Mouse (Mus musculus) bone marrow macrophage, adult 2 months (primary cell): Measurements from ENCODE around the gene Diaph3. TPM values are rescaled to one million over a fixed set of nuclear protein-coding genes. Genes with fewer than 3 reads are reported as not detected.
"Not testable (repeated sequence)": the region's sequence is repeated elsewhere in the genome, so short reads cannot be mapped to it uniquely, and the experiment has no call there.

Source experiments
- H3K27ac ChIP-seq: 2 replicates; pipeline ENCODE4 v1.5.1; 2012; ENCODE audit warnings: low read depth, low read length; ENCODE audit not compliant: insufficient read depth
- H3K4me1 ChIP-seq: 2 replicates; pipeline ENCODE4 v1.6.1; 2012; ENCODE audit warnings: low read length; ENCODE audit not compliant: control insufficient read depth, insufficient read depth
- H3K4me3 ChIP-seq: 2 replicates; pipeline ENCODE4 v1.5.1; 2012; ENCODE audit warnings: mild to moderate bottlenecking, low read length, moderate library complexity; ENCODE audit not compliant: insufficient read depth
- CTCF ChIP-seq: IDR thresholded peaks from 2 replicates; pipeline ENCODE4 v1.5.1; 2012; ENCODE audit warnings: low read depth, mild to moderate bottlenecking, low read length, moderate library complexity
- POLR2A ChIP-seq: IDR thresholded peaks from 2 replicates; pipeline ENCODE4 v1.6.1; 2012; ENCODE audit warnings: mild to moderate bottlenecking, low read depth, low read length, borderline replicate concordance
- polyA plus RNA-seq: library from polyadenylated mRNA; stranded (reverse); fragments of >200 nt; gene quantifications from 2 replicates; pipeline ENCODE4 v1.2.4, GENCODE M21; 2012; ENCODE audit not compliant: missing spikeins, insufficient read depth, insufficient read length

The Diaph3 gene
- polyA plus RNA-seq, 1 experiment: 14.4 TPM

- Histone ChIP-seq H3K4me1 (no peaks in the 10 kb centered on the region), H3K4me3 (no peak overlapping the region), H3K27ac (no peak overlapping the region)
- TF ChIP-seq POLR2A (no peak), CTCF (no peak)
Observed at GRCm38 (mm10) chr14:86721082-86721481, 420.0 kb downstream of the Diaph3 start.

- not testable (repeated sequence) for H3K4me1 ChIP-seq, H3K4me3 ChIP-seq, H3K27ac ChIP-seq
Observed at GRCm38 (mm10) chr14:86720408-86720807, 420.6 kb downstream of the Diaph3 start.

GRCm38 (mm10) chr14:86714088-86714690 is 426.8 kb downstream of the Diaph3 start:
- H3K4me3 ChIP-seq: no peak overlapping the region
- no peak overlapping the region for H3K27ac ChIP-seq
- no peak for TF ChIP-seq POLR2A
- no peak for TF ChIP-seq CTCF
- H3K4me1 ChIP-seq: no peaks in the 10 kb centered on the region

DNA sequence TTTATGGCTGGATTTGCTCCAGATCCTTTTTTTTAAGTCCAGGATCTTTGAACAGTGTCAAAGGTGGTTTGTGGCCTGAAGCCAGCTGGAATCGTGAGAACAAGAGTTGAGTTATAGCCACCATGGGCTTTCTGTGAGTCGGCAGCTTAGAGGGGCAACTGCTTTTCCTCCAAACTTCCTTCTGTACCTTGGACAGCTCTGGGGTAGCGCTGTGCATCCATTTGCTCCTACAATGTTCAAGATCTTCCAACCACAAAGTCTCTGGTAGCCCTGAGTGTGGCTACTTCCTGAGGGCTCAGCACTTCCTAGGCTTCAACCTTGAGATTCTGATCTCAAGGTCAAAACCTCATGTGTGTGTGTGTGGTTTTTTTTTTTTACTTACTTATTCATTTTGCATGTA is 437.0 kb downstream of the Diaph3 start:
- H3K27ac ChIP-seq: no peak overlapping the region
- no peak for TF ChIP-seq POLR2A
- TF ChIP-seq CTCF: no peak
- H3K4me1 ChIP-seq: no peaks in the 10 kb centered on the region
- H3K4me3 ChIP-seq: no peak overlapping the region

DNA sequence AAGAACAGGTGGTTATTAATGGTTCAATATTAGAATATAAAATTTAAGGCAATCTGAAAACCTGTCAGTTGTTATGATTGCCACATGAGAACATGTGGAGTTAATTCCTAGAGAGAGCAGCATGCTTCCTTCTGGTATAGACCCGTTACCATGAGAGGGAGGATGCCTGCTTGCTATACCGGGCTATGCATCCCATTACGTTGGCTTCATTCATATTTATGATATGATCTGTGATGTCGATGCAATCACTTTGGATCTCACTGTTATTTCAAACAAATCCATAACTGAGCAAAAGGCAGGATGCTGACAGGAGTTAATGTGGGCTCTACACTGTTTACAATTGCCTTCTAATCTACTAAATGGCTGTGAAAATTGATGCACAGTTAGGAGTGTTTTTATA is 439.9 kb downstream of the Diaph3 start:
- Histone ChIP-seq H3K4me1 (no peaks in the 10 kb centered on the region), H3K4me3 (no peak overlapping the region), H3K27ac (no peak overlapping the region)
- TF ChIP-seq CTCF (no peak), POLR2A (no peak)

- Histone ChIP-seq H3K27ac (no peak overlapping the region), H3K4me3 (no peak overlapping the region), H3K4me1 (no peaks in the 10 kb centered on the region)
- TF ChIP-seq POLR2A (no peak), CTCF (no peak)
Observed at GRCm38 (mm10) chr14:86697887-86698286, 443.1 kb downstream of the Diaph3 start.

- Histone ChIP-seq H3K4me3 (no peak overlapping the region), H3K4me1 (no peaks in the 10 kb centered on the region), H3K27ac (no peak overlapping the region)
- no peak for TF ChIP-seq CTCF
- no peak for TF ChIP-seq POLR2A
Observed at GRCm38 (mm10) chr14:86692714-86693113, 448.3 kb downstream of the Diaph3 start.

GRCm38 (mm10) chr14:86691298-86691697 is 449.7 kb downstream of the Diaph3 start:
- H3K4me3 ChIP-seq: no peak overlapping the region
- no peaks in the 10 kb centered on the region for H3K4me1 ChIP-seq
- H3K27ac ChIP-seq: no peak overlapping the region
- TF ChIP-seq POLR2A (no peak), CTCF (no peak)

GRCm38 (mm10) chr14:86684585-86685503 is 456.2 kb downstream of the Diaph3 start:
- Histone ChIP-seq H3K4me3 (no peak overlapping the region), H3K27ac (no peak overlapping the region), H3K4me1 (no peaks in the 10 kb centered on the region)
- TF ChIP-seq POLR2A: no peak
- no peak for TF ChIP-seq CTCF

GRCm38 (mm10) chr14:86681951-86682350 is 459.1 kb downstream of the Diaph3 start:
- H3K4me3 ChIP-seq: no peak overlapping the region
- no peak overlapping the region for H3K27ac ChIP-seq
- no peaks in the 10 kb centered on the region for H3K4me1 ChIP-seq
- no peak for TF ChIP-seq CTCF
- no peak for TF ChIP-seq POLR2A

DNA sequence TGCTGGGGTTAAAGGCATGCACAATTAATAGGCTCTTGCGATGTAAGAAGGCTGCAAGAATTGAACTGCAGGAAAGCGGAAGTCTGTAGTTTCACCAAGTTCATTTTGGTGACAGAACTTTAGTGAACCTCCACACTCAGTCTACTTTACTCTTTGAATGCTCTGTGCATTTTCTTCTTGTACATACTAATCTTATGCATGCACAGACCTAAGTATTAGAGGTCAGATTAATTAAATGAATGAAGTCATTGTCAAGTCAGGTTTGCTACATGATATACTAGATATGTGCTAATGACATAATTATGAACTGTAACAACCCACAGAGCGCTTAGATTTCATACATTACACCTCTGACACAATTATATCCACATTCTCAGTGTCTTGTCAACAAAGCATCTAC is 462.0 kb downstream of the Diaph3 start:
- TF ChIP-seq CTCF: no peak
- no peak for TF ChIP-seq POLR2A
- no peaks in the 10 kb centered on the region for H3K4me1 ChIP-seq
- no peak overlapping the region for H3K27ac ChIP-seq
- H3K4me3 ChIP-seq: no peak overlapping the region
